Mouse (Mus musculus) ES-Bruce4 (cell line): ENCODE data around the gene Plvap. TPM values are rescaled to one million over a fixed set of nuclear protein-coding genes. Genes with fewer than 3 reads are reported as not detected.

ENCODE experiments used
- H3K27ac ChIP-seq: 2 replicates; pipeline ENCODE4 v1.5.1; 2012; ENCODE audit warnings: low read length, inconsistent platforms; ENCODE audit not compliant: insufficient read depth
- H3K27me3 ChIP-seq: 2 replicates; pipeline ENCODE4 v1.6.1; 2012; ENCODE audit warnings: mild to moderate bottlenecking, low read length, inconsistent platforms; ENCODE audit not compliant: control insufficient read depth, poor library complexity, insufficient read depth, severe bottlenecking
- H3K36me3 ChIP-seq: 2 replicates; pipeline ENCODE4 v1.6.1; 2012; ENCODE audit warnings: inconsistent platforms, mild to moderate bottlenecking, low read length, moderate library complexity; ENCODE audit not compliant: control insufficient read depth, poor library complexity, insufficient read depth, severe bottlenecking
- H3K4me1 ChIP-seq: one replicate; pipeline ENCODE4 v1.8.1; 2011; ENCODE audit warnings: low read length; ENCODE audit not compliant: control insufficient read depth, insufficient read depth
- H3K4me3 ChIP-seq: 2 replicates; pipeline ENCODE4 v1.5.1; 2011; ENCODE audit warnings: low read depth, mild to moderate bottlenecking, low read length
- H3K9ac ChIP-seq: 2 replicates; pipeline ENCODE4 v1.6.1; 2012; ENCODE audit warnings: low read depth, mild to moderate bottlenecking, inconsistent platforms; ENCODE audit not compliant: poor library complexity, severe bottlenecking
- H3K9me3 ChIP-seq: replicated peaks from 2 replicates; pipeline ENCODE4 v1.6.1; 2012; ENCODE audit warnings: mild to moderate bottlenecking, low read length, inconsistent platforms; ENCODE audit not compliant: control insufficient read depth, poor library complexity, insufficient read depth, severe bottlenecking
- CTCF ChIP-seq: IDR thresholded peaks from one replicate; pipeline ENCODE4 v1.8.1; 2011; ENCODE audit warnings: low read depth, low read length
- EP300 ChIP-seq: IDR thresholded peaks from 2 replicates; pipeline ENCODE4 v1.6.1; 2011; ENCODE audit warnings: low read depth, low read length; ENCODE audit not compliant: insufficient read depth
- POLR2A ChIP-seq: IDR thresholded peaks from one replicate; pipeline ENCODE4 v1.8.1; 2011; ENCODE audit warnings: low read length; ENCODE audit not compliant: insufficient read depth
- polyA plus RNA-seq: library from polyadenylated mRNA; stranded (reverse); fragments of >200 nt; gene quantifications from 2 replicates; pipeline ENCODE4 v1.2.4, GENCODE M21; 2011; ENCODE audit warnings: low read depth; ENCODE audit not compliant: missing spikeins, insufficient read depth, insufficient read length

Plvap gene
- 4.0 and 4.4 TPM in 2 replicates for polyA plus RNA-seq

GRCm38 (mm10) chr8:71511644-71512043 is at the start of gene Plvap:
Plvap (minus strand) TSS chr8:71511752.
- Histone ChIP-seq H3K27me3 (no peaks in the 10 kb centered on the region), H3K4me3 (peak within 1 kb of the TSS; percentile 40), H3K27ac (no peak within 1 kb of the TSS), H3K4me1 (peaks cover 2% of the 10 kb centered on the region), H3K9ac (peak within 1 kb of the TSS; percentile 15; the same call in 1 of the 2 replicates), H3K36me3 (no peaks in the 10 kb centered on the region), H3K9me3 (no peaks in the 10 kb centered on the region)
- no peak for TF ChIP-seq EP300
- TF ChIP-seq CTCF: no peak
- no peak for TF ChIP-seq POLR2A

GRCm38 (mm10) chr8:71560765-71561164 is 49.2 kb upstream of the Plvap start:
- Histone ChIP-seq H3K9ac (no peak overlapping the region), H3K27me3 (peaks cover 3% of the 10 kb centered on the region; the same call in 1 of the 2 replicates), H3K4me3 (no peak overlapping the region), H3K27ac (no peak overlapping the region), H3K9me3 (no peaks in the 10 kb centered on the region), H3K36me3 (no peaks in the 10 kb centered on the region), H3K4me1 (no peaks in the 10 kb centered on the region)
- no peak for TF ChIP-seq EP300
- TF ChIP-seq CTCF: no peak
- TF ChIP-seq POLR2A: no peak

GRCm38 (mm10) chr8:71560071-71560470 is 48.5 kb upstream of the Plvap start:
- H3K4me3 ChIP-seq: no peak overlapping the region
- no peaks in the 10 kb centered on the region for H3K4me1 ChIP-seq
- no peak overlapping the region for H3K27ac ChIP-seq
- H3K9ac ChIP-seq: no peak overlapping the region
- peaks cover 3% of the 10 kb centered on the region; the same call in 1 of the 2 replicates for H3K27me3 ChIP-seq
- no peaks in the 10 kb centered on the region for H3K36me3 ChIP-seq
- H3K9me3 ChIP-seq: no peaks in the 10 kb centered on the region
- TF ChIP-seq EP300: no peak
- TF ChIP-seq CTCF: no peak
- TF ChIP-seq POLR2A: no peak

- TF ChIP-seq CTCF: no peak
- TF ChIP-seq EP300: no peak
- no peak for TF ChIP-seq POLR2A
- no peaks in the 10 kb centered on the region for H3K36me3 ChIP-seq
- H3K4me3 ChIP-seq: peak overlapping the region; percentile 77
- peaks cover 3% of the 10 kb centered on the region; the same call in 1 of the 2 replicates for H3K27me3 ChIP-seq
- H3K9ac ChIP-seq: peak overlapping the region; percentile 78
- H3K4me1 ChIP-seq: no peaks in the 10 kb centered on the region
- no peak overlapping the region for H3K27ac ChIP-seq
- no peaks in the 10 kb centered on the region for H3K9me3 ChIP-seq
Measured at GRCm38 (mm10) chr8:71558958-71559690, 47.6 kb upstream of the Plvap start.

GRCm38 (mm10) chr8:71558071-71558957 is 46.8 kb upstream of the Plvap start, which contains the start of gene Tmem221:
Tmem221 (minus strand) TSS chr8:71558871.
- TF ChIP-seq CTCF (peak; percentile 17), EP300 (no peak), POLR2A (peak; percentile 53)
- Histone ChIP-seq H3K9me3 (no peaks in the 10 kb centered on the region), H3K36me3 (no peaks in the 10 kb centered on the region), H3K4me3 (peak within 1 kb of the TSS; percentile 77), H3K27me3 (peaks cover 3% of the 10 kb centered on the region; the same call in 1 of the 2 replicates), H3K27ac (no peak within 1 kb of the TSS), H3K4me1 (no peaks in the 10 kb centered on the region), H3K9ac (peak within 1 kb of the TSS; percentile 78)
